ENCODE assay signal across 14 mouse cellular contexts in genomic region chr3:90375562-90376246, GRCm38 (mm10). TPM values are rescaled to one million over a fixed set of nuclear protein-coding genes. Genes with fewer than 3 reads are reported as not detected.
A peak's percentile ranks its signal among the peaks of the same experiment; 100 is the strongest.
DNase-seq lines count a peak whose midpoint lies in the region; ATAC-seq and TF ChIP-seq lines count a peak whose summit lies in the region.
"Had no signal": no experiment of that assay in that cellular context is flagged by ENCODE, and none has a peak within 500 bp of the region (broad histone marks: within the 10 kb centered on the region; RNA-seq: fewer than 3 reads in every experiment).

No protein-coding gene starts in this region.

- H3K9me3 ChIP-seq in liver, embryonic 11.5 days (ENCODE audit: control insufficient read depth, low read length): no peaks in the 10 kb centered on the region
- no peaks in the 10 kb centered on the region for H3K9me3 ChIP-seq in embryonic facial prominence, embryonic 13.5 days
- no peaks in the 10 kb centered on the region for H3K9me3 ChIP-seq in intestine, embryonic 16.5 days (ENCODE audit: control insufficient read depth, low read length)
- H3K9me3 ChIP-seq: heart, embryonic 13.5 days; limb, embryonic 13.5 days had no signal

- intact Hi-C loops in gastrocnemius, adult 2 months (cut with DNase I): no loop called here

- TF ChIP-seq POLR2A in liver, adult 2 months (IDR thresholded peaks at IDR 0.05; ENCODE audit: extremely low read depth, insufficient read depth, low read length): no peak

- H3K4me2 ChIP-seq in liver, embryonic 11.5 days: no peak overlapping the region
- no peak overlapping the region for H3K4me2 ChIP-seq in embryonic facial prominence, embryonic 13.5 days
- H3K4me2 ChIP-seq in intestine, embryonic 16.5 days (ENCODE audit: low read depth, low read length): no peak overlapping the region
- H3K4me2 ChIP-seq: heart, embryonic 13.5 days; limb, embryonic 13.5 days had no signal

- no peak overlapping the region for H3K27ac ChIP-seq in liver, adult 2 months (replicated peaks; ENCODE audit: insufficient read depth, low read depth, low read length)
- no peak overlapping the region for H3K27ac ChIP-seq in liver, embryonic 11.5 days (ENCODE audit: low read depth, low read length)
- no peak overlapping the region for H3K27ac ChIP-seq in embryonic facial prominence, embryonic 13.5 days
- H3K27ac ChIP-seq in intestine, embryonic 16.5 days (ENCODE audit: low read length): no peak overlapping the region
- no peak overlapping the region for H3K27ac ChIP-seq in gastrocnemius, adult 2 months
- H3K27ac ChIP-seq: heart, embryonic 13.5 days; limb, embryonic 13.5 days had no signal

- H3K36me3 ChIP-seq in liver, adult 2 months (ENCODE audit: control insufficient read depth, insufficient read depth, low read length): no peaks in the 10 kb centered on the region
- no peaks in the 10 kb centered on the region for H3K36me3 ChIP-seq in liver, embryonic 11.5 days (ENCODE audit: control insufficient read depth, insufficient read depth, low read length)
- H3K36me3 ChIP-seq in embryonic facial prominence, embryonic 13.5 days: no peaks in the 10 kb centered on the region
- no peaks in the 10 kb centered on the region for H3K36me3 ChIP-seq in intestine, embryonic 16.5 days (ENCODE audit: control insufficient read depth, insufficient read depth, low read length)
- H3K36me3 ChIP-seq: heart, embryonic 13.5 days; limb, embryonic 13.5 days had no signal

- no peaks in the 10 kb centered on the region for H3K79me2 ChIP-seq in liver, adult 2 months (ENCODE audit: control insufficient read depth, insufficient read depth, low read length)

- WGBS in liver, adult 2 months: 87% methylated on average over 3 of the region's 3 CpGs
- 66% methylated on average over 3 of the region's 3 CpGs for whole genome bisulfite sequencing in liver, embryonic 11.5 days
- WGBS in embryonic facial prominence, embryonic 13.5 days: 51% methylated on average over 3 of the region's 3 CpGs
- WGBS in intestine, embryonic 16.5 days: 62% methylated on average over 3 of the region's 3 CpGs

- 0 out of 2 replicates have a peak, but pooled peaks cover 2% of the 10 kb centered on the region for H3K4me1 ChIP-seq in liver, adult 2 months (ENCODE audit: control insufficient read depth, insufficient read depth, low read length)
- H3K4me1 ChIP-seq in liver, embryonic 11.5 days (replicated peaks; ENCODE audit: control insufficient read depth, insufficient read depth, low read length): no peaks in the 10 kb centered on the region
- no peaks in the 10 kb centered on the region for H3K4me1 ChIP-seq in embryonic facial prominence, embryonic 13.5 days
- H3K4me1 ChIP-seq in intestine, embryonic 16.5 days (ENCODE audit: control insufficient read depth, insufficient read depth, low read length): no peaks in the 10 kb centered on the region

- H3K27me3 ChIP-seq in liver, adult 2 months (ENCODE audit: control insufficient read depth, insufficient read depth, low read length): no peaks in the 10 kb centered on the region
- H3K27me3 ChIP-seq in liver, embryonic 11.5 days (replicated peaks; ENCODE audit: control insufficient read depth, insufficient read depth, low read length): no peaks in the 10 kb centered on the region
- no peaks in the 10 kb centered on the region for H3K27me3 ChIP-seq in embryonic facial prominence, embryonic 13.5 days
- H3K27me3 ChIP-seq in intestine, embryonic 16.5 days (replicated peaks; ENCODE audit: control insufficient read depth, insufficient read depth, low read length): no peaks in the 10 kb centered on the region
- H3K27me3 ChIP-seq: heart, embryonic 13.5 days; limb, embryonic 13.5 days had no signal

- ATAC-seq in liver, embryonic 11.5 days (replicated peaks; ENCODE audit: low FRiP score): no peak
- no peak for ATAC-seq in embryonic facial prominence, embryonic 13.5 days (ENCODE audit: insufficient number of reproducible peaks, insufficient read depth, low FRiP score, low TSS enrichment, low read depth)
- ATAC-seq in intestine, embryonic 16.5 days: 0 out of 2 replicates have a peak, but pooled peaks have one; percentile 8
- ATAC-seq: forebrain, embryonic 16.5 days had no signal

- TF ChIP-seq CTCF in liver, adult 2 months (IDR thresholded peaks at IDR 0.05; ENCODE audit: low read depth, low read length): no peak
- TF ChIP-seq CTCF in gastrocnemius, adult 2 months (IDR thresholded peaks at IDR 0.05): no peak

- no peak overlapping the region for H3K9ac ChIP-seq in liver, adult 2 months (ENCODE audit: low read depth, low read length)
- H3K9ac ChIP-seq in liver, embryonic 11.5 days (ENCODE audit: low read depth, low read length): no peak overlapping the region; the same call in 1 of the 2 replicates
- 0 out of 2 replicates have a peak overlapping the region, but pooled peaks have one; percentile 21 for H3K9ac ChIP-seq in embryonic facial prominence, embryonic 13.5 days
- H3K9ac ChIP-seq in intestine, embryonic 16.5 days (ENCODE audit: low read depth, low read length): no peak overlapping the region
- H3K9ac ChIP-seq: heart, embryonic 13.5 days; limb, embryonic 13.5 days had no signal

- peak; percentile 14 for DNase-seq in liver, adult 2 months (ENCODE audit: extremely low read depth, low read depth, low spot score)
- DNase-seq in liver, embryonic 11.5 days (ENCODE audit: low spot score): no peak
- DNase-seq in MN1 (ENCODE audit: low spot score): peak; percentile 49
- no peak for DNase-seq in layer of hippocampus, postnatal 14 days (ENCODE audit: low spot score in 2 of 2)
- no peak for DNase-seq in gastrocnemius, adult 2 months
- DNase-seq: cerebellum, postnatal 36 days; gastrocnemius, postnatal 10 days; lung, adult 18-20 months; thymus, adult 18-20 months had no signal

- H3K4me3 ChIP-seq in liver, adult 2 months (ENCODE audit: insufficient read depth, low read depth, low read length): no peak overlapping the region
- H3K4me3 ChIP-seq in liver, embryonic 11.5 days (ENCODE audit: low read depth, low read length): no peak overlapping the region
- H3K4me3 ChIP-seq in embryonic facial prominence, embryonic 13.5 days: no peak overlapping the region
- H3K4me3 ChIP-seq in intestine, embryonic 16.5 days (ENCODE audit: low read length): no peak overlapping the region
- H3K4me3 ChIP-seq in gastrocnemius, adult 2 months: no peak overlapping the region
- H3K4me3 ChIP-seq: heart, embryonic 13.5 days; limb, embryonic 13.5 days had no signal

RNA-seq across cellular contexts. Expression of gene Slc27a3, which starts 14.0 kb away (rescaled TPM):
- total RNA-seq in liver, adult 2 months (2014; rRNA removed): 0.37 and 1.1 TPM in 2 replicates
- 1.00 and 2.3 TPM in 2 replicates for polyA plus RNA-seq in liver, adult 2 months (2012; rRNA removed)
- 6.4 and 6.7 TPM in 2 replicates for polyA plus RNA-seq in liver, embryonic 11.5 days (2014; fragmentation: Nextera tagmentation; extraction: Ambion mirVana)
- 39.6 and 44.3 TPM in 2 replicates for polyA plus RNA-seq in embryonic facial prominence, embryonic 13.5 days (2015; fragmentation: Nextera tagmentation; extraction: Ambion mirVana)
- 8.4 and 8.6 TPM in 2 replicates for polyA plus RNA-seq in intestine, embryonic 16.5 days (2015; fragmentation: Nextera tagmentation; extraction: Ambion mirVana)
- 10 to 100 TPM; 15.2 to 19.1 TPM for total RNA-seq in layer of hippocampus, postnatal 14 days (2021)
- 1 to 10 TPM in 1 of 2 experiments, under 1 TPM in 1; 0.97 to 1.3 TPM for total RNA-seq in gastrocnemius, adult 2 months (2021)

RNA-seq across cellular contexts. Expression of gene Ints3, which starts 57.7 kb away (rescaled TPM):
- total RNA-seq in liver, adult 2 months (2014; rRNA removed): 8.9 and 11.3 TPM in 2 replicates
- 11.4 and 12.4 TPM in 2 replicates for polyA plus RNA-seq in liver, adult 2 months (2012; rRNA removed)
- 34.0 and 35.2 TPM in 2 replicates for polyA plus RNA-seq in liver, embryonic 11.5 days (2014; fragmentation: Nextera tagmentation; extraction: Ambion mirVana)
- 31.0 and 31.1 TPM in 2 replicates for polyA plus RNA-seq in embryonic facial prominence, embryonic 13.5 days (2015; fragmentation: Nextera tagmentation; extraction: Ambion mirVana)
- 20.2 and 22.1 TPM in 2 replicates for polyA plus RNA-seq in intestine, embryonic 16.5 days (2015; fragmentation: Nextera tagmentation; extraction: Ambion mirVana)
- total RNA-seq in layer of hippocampus, postnatal 14 days (2021): 10 to 100 TPM; 60.5 to 67.0 TPM
- 10 to 100 TPM; 14.0 to 17.2 TPM for total RNA-seq in gastrocnemius, adult 2 months (2021)

Comparison
In these comparisons a context has a peak if more than half of its experiments do, and no peak if none do; other contexts are left out.
1. DNase-seq: peak in liver, adult 2 months (single experiment) and MN1 (single experiment); none in liver, embryonic 11.5 days (single experiment), layer of hippocampus, postnatal 14 days (0 of 2) and gastrocnemius, adult 2 months (single experiment).